Mouse (Mus musculus) testis, adult 2 months (tissue): ENCODE measurements around the gene Taco1.

ENCODE experiments used
- CTCF ChIP-seq: fragments of 200-500 bp; IDR thresholded peaks from 2 replicates; pipeline ENCODE4 v1.5.1; 2012; ENCODE audit warnings: low read depth, mild to moderate bottlenecking, inconsistent platforms, low read length, moderate library complexity; ENCODE audit not compliant: control insufficient read depth, insufficient read depth, insufficient replicate concordance
- POLR2A ChIP-seq: fragments of 200-500 bp; IDR thresholded peaks from 2 replicates; pipeline ENCODE4 v1.6.1; 2012; ENCODE audit warnings: low read depth, mild to moderate bottlenecking, inconsistent platforms, low read length, moderate library complexity; ENCODE audit not compliant: control insufficient read depth

GRCm38 (mm10) chr11:106026465-106027151, 39.3 kb upstream of the Taco1 start:
- TF ChIP-seq CTCF (peak; percentile 48; the same call in 1 of the 2 replicates), POLR2A (no peak)
